Mouse (Mus musculus) heart, embryonic 10.5 days (tissue): Measurements from ENCODE around the gene Rpl9-ps6. TPM values are rescaled to one million over a fixed set of nuclear protein-coding genes. Genes with fewer than 3 reads are reported as not detected.
"Not testable (repeated sequence)": the region's sequence is repeated elsewhere in the genome, so short reads cannot be mapped to it uniquely, and the experiment has no call there.

ENCODE experiments used
- DNase-seq: peaks from one replicate; pipeline ENCODE4 v3.0.0-alpha.2; 2017; ENCODE audit warnings: low spot score
- H3K27ac ChIP-seq: fragments of 300-500 bp; sonication (generic); 2 replicates; pipeline ENCODE4 v1.5.1; 2016; ENCODE audit warnings: mild to moderate bottlenecking
- H3K27me3 ChIP-seq: fragments of 300-500 bp; sonication (generic); 2 replicates; pipeline ENCODE4 v1.6.1; 2016; ENCODE audit warnings: mild to moderate bottlenecking; ENCODE audit not compliant: poor library complexity, insufficient read depth, severe bottlenecking
- H3K36me3 ChIP-seq: fragments of 300-500 bp; sonication (generic); 2 replicates; pipeline ENCODE4 v1.6.1; 2016; ENCODE audit warnings: mild to moderate bottlenecking, moderate library complexity
- H3K4me1 ChIP-seq: fragments of 300-500 bp; sonication (generic); 2 replicates; pipeline ENCODE4 v1.6.1; 2016; ENCODE audit warnings: mild to moderate bottlenecking
- H3K4me3 ChIP-seq: fragments of 300-500 bp; sonication (generic); 2 replicates; pipeline ENCODE4 v1.5.1; 2016; ENCODE audit warnings: mild to moderate bottlenecking, moderate library complexity
- H3K9me3 ChIP-seq: fragments of 300-500 bp; sonication (generic); 2 replicates; pipeline ENCODE4 v1.6.1; 2016; ENCODE audit warnings: mild to moderate bottlenecking, moderate library complexity
- WGBS: fragments of 180-500 bp; shearing (Covaris S2); methylation state at CpG from one replicate; pipeline ENCODE4 v1.1.7; 2016; 5-methylcytosine and 5-hydroxymethylcytosine counted together
- polyA plus RNA-seq: library from polyadenylated mRNA; unstranded; fragments of >200 nt; fragmentation: Nextera tagmentation; extraction: Ambion mirVana; gene quantifications from 2 replicates; pipeline ENCODE4 v1.2.1, GENCODE M21; 2016

The Rpl9-ps6 gene
- polyA plus RNA-seq, 1 experiment from 2014 or later: 55.7 TPM

DNA sequence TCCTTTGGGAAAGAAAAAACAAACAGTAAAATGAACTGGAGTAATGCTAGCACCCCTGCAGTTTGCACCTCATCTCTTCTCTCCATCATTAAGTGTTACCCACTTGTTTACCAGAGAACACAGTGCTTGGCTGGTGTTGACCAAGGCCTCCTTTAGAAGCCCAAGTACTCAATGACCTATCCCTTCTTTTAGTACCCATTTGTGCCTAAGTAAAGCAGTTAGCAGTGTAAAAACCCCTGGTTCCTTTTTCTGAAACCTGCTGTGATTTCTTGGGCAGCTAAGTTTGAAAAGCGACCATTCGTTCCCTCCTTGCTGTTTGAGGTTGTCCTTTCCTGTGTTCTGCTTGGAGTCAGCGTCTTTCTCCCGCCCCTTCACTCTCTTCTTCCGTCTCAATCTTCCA lies 26.6 kb upstream of the Rpl9-ps6 start:
- H3K27me3 ChIP-seq: no peaks in the 10 kb centered on the region
- DNase-seq: no peak
- WGBS: 91% methylated on average over 5 of the region's 5 CpGs
- no peak overlapping the region for H3K4me3 ChIP-seq
- H3K4me1 ChIP-seq: 0 out of 2 replicates have a peak, but pooled peaks cover under 1% of the 10 kb centered on the region
- no peaks in the 10 kb centered on the region for H3K9me3 ChIP-seq
- H3K27ac ChIP-seq: no peak overlapping the region
- peaks cover 55% of the 10 kb centered on the region for H3K36me3 ChIP-seq

DNA sequence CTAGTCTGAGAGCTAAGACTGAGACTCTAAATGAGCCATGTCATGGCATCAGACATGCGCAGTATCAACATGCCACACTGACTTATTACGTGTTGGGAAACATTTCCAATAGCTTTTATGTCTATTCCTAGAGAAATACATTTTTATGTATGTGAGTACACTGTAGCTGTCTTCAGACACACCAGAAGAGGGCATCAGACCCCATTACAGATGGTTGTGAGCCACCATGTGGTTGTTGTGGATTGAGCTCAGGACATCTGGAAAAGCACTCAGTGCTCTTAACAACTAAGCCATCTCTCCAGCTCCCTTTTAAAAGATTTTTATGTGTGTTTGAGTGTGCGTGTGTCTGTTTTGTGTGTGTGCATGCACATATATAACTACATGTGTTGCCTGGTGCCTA lies 26.0 kb upstream of the Rpl9-ps6 start:
- 97% methylated on average over 3 of the region's 3 CpGs for WGBS
- peaks cover 7% of the 10 kb centered on the region for H3K4me1 ChIP-seq
- no peak overlapping the region for H3K27ac ChIP-seq
- H3K9me3 ChIP-seq: no peaks in the 10 kb centered on the region
- peaks cover 52% of the 10 kb centered on the region for H3K36me3 ChIP-seq
- no peak for DNase-seq
- no peaks in the 10 kb centered on the region for H3K27me3 ChIP-seq
- no peak overlapping the region for H3K4me3 ChIP-seq

DNA sequence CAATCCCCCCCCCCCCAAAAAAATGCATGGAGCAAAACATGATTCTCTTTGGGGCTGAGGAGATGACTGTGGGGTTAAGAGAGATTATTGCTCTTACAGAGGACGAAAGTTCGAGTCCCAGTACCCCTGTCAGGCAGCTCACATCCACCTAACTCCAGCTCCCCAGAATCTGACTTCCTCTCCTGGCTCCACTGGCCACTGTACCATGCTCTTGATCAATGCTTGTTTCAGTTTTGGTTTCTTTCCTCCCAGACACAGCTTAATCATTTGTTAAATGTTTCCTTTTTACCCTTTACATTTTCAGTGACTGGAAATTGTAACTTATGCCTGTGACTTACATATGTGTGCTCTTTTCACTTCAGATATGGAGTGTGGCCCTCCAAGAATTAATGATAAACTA lies 24.6 kb upstream of the Rpl9-ps6 start:
- Histone ChIP-seq H3K9me3 (no peaks in the 10 kb centered on the region), H3K4me1 (peaks cover 14% of the 10 kb centered on the region), H3K36me3 (peaks cover 42% of the 10 kb centered on the region), H3K27me3 (no peaks in the 10 kb centered on the region), H3K4me3 (no peak overlapping the region), H3K27ac (no peak overlapping the region)
- DNase-seq: no peak
- WGBS: 100% methylated on average over 2 of the region's 2 CpGs

DNA sequence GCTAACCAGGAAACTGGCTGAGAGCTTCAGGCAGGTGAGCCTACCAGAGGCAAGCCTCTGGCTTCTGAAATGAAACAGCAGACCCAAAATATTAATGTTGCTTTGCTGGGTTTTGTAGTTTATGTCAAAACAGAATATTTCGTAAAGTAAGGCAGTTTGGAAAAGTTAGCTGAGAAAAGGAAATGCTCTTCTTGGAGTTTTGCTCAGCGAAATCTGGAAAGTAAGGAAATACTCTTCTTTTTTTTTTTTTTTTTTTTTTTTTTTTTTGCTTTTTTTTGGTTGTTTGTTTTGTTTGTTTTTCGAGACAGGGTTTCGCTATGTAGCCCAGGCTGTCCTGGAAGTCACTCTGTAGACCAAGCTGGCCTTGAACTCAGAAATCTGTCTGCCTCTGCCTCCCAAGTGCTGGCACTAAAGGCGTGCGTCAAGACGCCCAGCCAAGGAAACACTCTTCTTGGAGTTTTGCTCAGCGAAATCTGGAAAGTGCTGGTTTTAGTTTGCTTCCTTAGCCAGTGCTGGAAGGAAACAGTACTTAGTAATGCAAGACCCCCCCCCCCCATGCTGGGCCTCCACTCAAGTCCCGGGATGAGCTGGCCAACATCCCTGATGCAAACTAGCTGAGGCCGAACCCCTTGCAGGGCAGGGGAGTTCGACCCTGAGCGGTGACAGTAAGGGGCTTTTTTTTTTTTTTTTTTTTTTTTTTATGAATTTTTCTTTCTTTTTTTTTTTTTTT lies 23.0 kb upstream of the Rpl9-ps6 start:
- H3K4me3 ChIP-seq: no peak overlapping the region
- 88% methylated on average over 12 of the region's 12 CpGs for WGBS
- peaks cover 26% of the 10 kb centered on the region for H3K36me3 ChIP-seq
- H3K4me1 ChIP-seq: peaks cover 19% of the 10 kb centered on the region
- DNase-seq: no peak
- H3K27me3 ChIP-seq: no peaks in the 10 kb centered on the region
- no peak overlapping the region for H3K27ac ChIP-seq
- no peaks in the 10 kb centered on the region for H3K9me3 ChIP-seq

DNA sequence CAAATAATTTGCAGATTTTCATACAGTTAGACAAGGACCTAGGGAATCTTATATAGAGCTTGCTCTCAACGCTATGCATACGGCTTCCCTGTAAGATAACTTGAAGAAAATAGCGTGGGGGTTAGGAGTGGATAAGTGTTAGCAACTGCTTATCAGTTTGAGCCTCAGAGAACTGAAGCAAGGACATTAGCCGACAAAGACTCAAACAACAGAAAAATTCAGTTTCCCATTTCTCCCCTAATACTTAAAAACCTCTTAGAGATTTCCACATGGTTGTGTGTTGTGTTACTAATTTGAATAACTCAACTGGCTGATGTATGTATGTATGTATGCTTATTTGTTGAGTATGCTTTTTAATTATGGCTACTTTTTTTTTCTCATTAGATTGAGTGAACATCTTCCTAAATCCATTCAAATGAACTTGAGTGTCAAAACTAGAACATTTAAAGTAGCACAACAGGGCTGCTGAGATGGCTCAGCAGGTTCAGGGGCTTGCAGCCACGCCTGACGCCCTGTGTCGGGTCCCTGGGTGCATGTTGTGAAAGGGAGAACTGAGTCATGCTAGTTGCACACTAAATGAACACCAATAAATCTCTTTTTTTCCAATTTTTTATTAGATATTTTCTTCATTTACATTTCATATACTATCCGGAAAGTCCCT lies 21.3 kb upstream of the Rpl9-ps6 start:
- no peak for DNase-seq
- Histone ChIP-seq H3K27ac (no peak overlapping the region), H3K4me1 (peaks cover 19% of the 10 kb centered on the region), H3K36me3 (peaks cover 10% of the 10 kb centered on the region), H3K9me3 (no peaks in the 10 kb centered on the region), H3K4me3 (peak overlapping the region; percentile 83), H3K27me3 (no peaks in the 10 kb centered on the region)
- WGBS: 54% methylated on average over 8 of the region's 8 CpGs

DNA sequence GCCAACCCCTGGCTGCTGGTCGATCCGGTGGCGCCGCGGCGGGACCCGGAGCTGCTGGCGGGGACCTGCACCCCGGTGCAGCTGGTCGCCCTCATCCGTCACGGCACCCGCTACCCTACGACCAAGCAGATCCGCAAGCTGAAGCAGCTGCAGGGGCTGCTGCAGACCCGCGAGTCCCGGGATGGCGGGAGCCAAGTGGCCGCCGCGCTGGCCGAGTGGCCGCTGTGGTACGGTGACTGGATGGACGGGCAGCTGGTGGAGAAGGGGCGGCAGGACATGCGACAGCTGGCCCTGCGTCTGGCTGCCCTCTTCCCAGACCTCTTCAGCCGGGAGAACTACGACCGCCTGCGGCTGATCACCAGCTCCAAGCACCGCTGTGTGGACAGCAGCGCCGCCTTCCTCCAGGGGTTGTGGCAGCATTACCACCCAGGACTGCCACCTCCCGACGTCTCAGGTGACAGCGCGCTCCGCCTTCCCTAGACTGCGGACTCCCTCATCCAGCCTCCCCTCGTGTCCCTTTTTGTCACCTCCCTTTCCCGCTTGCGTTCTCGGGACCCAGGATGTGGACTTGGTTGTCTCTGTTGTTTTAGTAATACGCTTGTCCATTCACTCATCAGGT lies 19.8 kb upstream of the Rpl9-ps6 start:
- H3K9me3 ChIP-seq, H3K27me3 ChIP-seq, H3K36me3 ChIP-seq: not testable (repeated sequence)
- peak overlapping the region; percentile 92 for H3K27ac ChIP-seq
- H3K4me3 ChIP-seq: peak overlapping the region; percentile 83
- peak; percentile 89 for DNase-seq
- under 1% methylated on average over 47 of the region's 47 CpGs for WGBS
- peaks cover 19% of the 10 kb centered on the region for H3K4me1 ChIP-seq

DNA sequence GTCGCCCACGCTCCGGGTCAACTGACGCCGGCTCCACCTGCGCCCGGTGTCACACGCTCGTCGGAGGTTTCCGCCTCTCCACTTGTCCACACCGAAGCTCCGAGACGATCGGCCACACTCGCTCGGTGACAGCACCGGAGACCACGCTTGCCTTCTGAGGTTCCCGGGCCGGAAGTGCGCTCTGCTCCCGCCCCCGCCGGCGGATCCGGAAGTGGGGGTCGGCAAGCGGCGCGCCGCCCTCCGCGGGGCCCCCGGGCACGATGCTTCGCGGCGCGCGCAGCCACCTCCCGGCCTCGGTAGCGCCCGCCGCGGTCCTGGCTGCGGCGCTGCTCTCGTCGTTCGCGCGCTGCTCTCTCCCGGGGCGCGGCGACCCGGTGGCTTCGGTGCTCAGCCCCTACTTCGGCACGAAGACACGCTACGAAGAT lies 19.3 kb upstream of the Rpl9-ps6 start, which contains the start of gene Minpp1:
Gene Minpp1, plus strand, starts transcription at position 89 of the 425 bp plus-strand sequence.
- Histone ChIP-seq H3K27ac (peak within 1 kb of the TSS; percentile 92), H3K36me3 (no peaks in the 10 kb centered on the region), H3K27me3 (no peaks in the 10 kb centered on the region), H3K4me1 (peaks cover 19% of the 10 kb centered on the region), H3K9me3 (no peaks in the 10 kb centered on the region), H3K4me3 (peak within 1 kb of the TSS; percentile 83)
- WGBS: under 1% methylated on average over 61 of the region's 64 CpGs
- DNase-seq: peak; percentile 93

DNA sequence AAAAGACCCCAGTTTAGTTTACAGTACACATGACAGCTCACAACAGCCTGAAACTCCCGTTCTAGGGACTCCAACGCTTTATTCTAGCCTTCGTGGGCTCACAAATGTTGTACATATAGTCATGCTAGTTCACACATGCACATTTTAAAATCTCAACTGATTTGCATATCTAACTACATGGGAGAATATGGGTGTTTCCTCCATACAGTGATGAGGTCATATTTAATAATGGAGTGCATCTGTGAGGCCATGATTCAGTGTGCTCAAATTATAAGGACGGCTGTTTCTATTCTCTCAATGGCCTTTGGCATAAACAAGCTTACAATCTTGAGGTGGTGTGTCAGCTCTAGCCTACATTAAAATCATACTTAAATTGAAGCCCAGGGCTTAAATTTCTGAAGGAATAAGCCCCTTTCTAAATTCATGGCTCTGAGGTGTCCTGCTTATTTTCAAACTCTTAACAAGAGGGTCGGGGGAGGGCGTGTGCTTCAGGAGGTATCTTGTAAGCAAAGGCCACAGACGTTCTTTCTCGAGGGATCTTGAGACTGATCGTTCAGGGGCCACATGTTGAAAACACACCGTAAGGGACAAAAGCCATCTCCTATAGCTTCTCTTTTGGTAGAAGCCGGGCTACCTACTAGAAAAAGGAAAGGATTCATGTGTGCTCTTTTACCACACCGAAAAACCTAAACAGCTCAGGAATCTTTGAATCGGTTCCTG lies 18.7 kb upstream of the Rpl9-ps6 start:
- no peak for DNase-seq
- Histone ChIP-seq H3K36me3 (no peaks in the 10 kb centered on the region), H3K27ac (peak overlapping the region; percentile 92), H3K4me1 (peaks cover 19% of the 10 kb centered on the region), H3K4me3 (peak overlapping the region; percentile 83), H3K27me3 (no peaks in the 10 kb centered on the region), H3K9me3 (no peaks in the 10 kb centered on the region)
- 19% methylated on average over 13 of the region's 13 CpGs for WGBS

DNA sequence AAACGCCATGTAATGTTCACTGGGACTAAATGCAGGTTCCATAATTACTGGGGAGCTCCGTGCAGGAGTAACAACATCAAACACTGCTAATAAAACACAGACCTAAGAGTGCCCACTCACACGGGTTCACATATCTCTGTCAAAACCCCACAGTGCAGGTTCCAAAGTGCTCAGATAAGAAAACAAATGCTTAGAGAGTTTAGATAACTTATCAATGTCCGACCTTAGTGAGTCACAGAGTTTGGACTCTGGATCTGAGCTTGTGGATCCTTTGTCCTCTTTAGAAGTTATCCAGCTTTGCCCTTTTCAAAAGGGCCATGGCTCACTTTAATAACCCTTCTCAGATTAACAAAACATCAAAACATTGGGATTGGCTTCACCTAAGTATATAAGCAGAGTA lies 15.1 kb upstream of the Rpl9-ps6 start:
- no peaks in the 10 kb centered on the region for H3K27me3 ChIP-seq
- no peaks in the 10 kb centered on the region for H3K9me3 ChIP-seq
- H3K4me3 ChIP-seq: no peak overlapping the region
- WGBS: 27% methylated on average over 4 of the region's 4 CpGs
- no peak for DNase-seq
- no peak overlapping the region for H3K27ac ChIP-seq
- no peaks in the 10 kb centered on the region for H3K36me3 ChIP-seq
- H3K4me1 ChIP-seq: peaks cover 4% of the 10 kb centered on the region; the same call in 1 of the 2 replicates

DNA sequence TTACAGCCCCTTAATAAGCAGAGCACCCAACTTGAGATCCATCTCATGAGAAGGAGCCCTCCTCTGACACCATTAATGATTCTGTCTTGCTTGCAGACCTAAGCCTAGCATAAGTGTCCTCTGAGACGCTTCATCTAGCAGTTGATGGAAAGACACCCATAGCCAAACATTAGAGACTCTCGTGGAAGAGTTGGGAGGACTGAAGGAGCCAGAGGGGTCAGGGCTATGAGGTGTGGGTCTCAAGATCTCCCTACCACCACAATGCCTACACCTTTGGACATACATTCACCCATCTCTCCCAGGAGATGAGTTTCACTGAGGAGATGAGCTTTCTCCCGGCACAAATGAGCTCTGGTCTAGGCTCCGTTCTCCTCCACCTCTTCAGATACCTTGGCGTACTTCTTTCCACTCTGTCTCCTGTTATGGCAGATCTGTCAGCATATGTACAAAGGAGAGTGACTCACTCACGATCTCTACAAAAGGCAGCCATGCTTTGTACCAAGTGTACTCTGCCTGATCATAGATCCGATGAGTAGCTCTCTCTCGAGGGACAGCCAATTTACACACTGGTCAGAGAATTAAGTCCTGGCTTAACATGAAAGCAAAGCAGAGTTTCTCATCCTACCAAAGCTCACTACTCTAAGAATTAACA lies 14.5 kb upstream of the Rpl9-ps6 start:
- Histone ChIP-seq H3K27ac (no peak overlapping the region), H3K9me3 (no peaks in the 10 kb centered on the region), H3K4me1 (peaks cover 4% of the 10 kb centered on the region; the same call in 1 of the 2 replicates), H3K4me3 (no peak overlapping the region), H3K27me3 (no peaks in the 10 kb centered on the region), H3K36me3 (no peaks in the 10 kb centered on the region)
- WGBS: 85% methylated on average over 8 of the region's 8 CpGs
- DNase-seq: no peak

DNA sequence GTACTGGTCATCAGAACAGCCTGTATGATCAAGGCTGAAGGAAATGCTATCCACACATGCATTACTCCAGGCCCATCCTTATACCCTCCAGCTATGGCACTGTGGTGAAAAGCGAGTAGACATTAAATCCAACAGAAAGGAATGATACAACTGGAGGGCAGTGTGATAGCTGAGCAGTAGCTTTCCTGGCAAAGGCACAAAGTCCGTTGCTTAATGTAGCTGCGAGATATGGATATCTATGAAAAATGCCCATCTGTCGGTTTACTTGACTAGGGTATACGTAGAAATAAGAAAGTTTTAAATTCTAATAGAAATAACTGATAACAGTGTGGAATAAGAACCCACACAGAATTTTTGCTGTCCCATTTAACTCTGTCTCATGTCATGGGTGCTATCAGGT lies 13.9 kb upstream of the Rpl9-ps6 start:
- no peaks in the 10 kb centered on the region for H3K9me3 ChIP-seq
- H3K4me1 ChIP-seq: peaks cover 4% of the 10 kb centered on the region; the same call in 1 of the 2 replicates
- WGBS: 82% methylated on average over 5 of the region's 5 CpGs
- no peaks in the 10 kb centered on the region for H3K27me3 ChIP-seq
- H3K4me3 ChIP-seq: no peak overlapping the region
- H3K36me3 ChIP-seq: no peaks in the 10 kb centered on the region
- DNase-seq: no peak
- no peak overlapping the region for H3K27ac ChIP-seq

DNA sequence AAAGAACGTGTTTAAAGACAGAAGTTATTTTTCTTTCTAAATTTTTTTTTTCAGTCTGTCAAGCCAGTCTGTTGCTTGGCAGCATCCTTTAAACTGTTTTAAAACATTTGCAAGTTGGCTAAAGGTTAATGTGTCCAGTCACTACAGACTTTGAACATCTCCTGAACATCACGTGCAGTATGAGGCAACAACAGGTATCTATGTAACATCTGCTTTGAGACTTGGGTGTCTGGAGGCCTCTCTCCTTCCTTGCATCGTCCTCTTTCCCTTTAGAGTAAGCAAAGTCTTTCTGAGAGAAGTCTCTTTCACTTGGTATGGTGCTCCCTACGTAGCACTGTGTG lies 10.3 kb upstream of the Rpl9-ps6 start:
- Histone ChIP-seq H3K4me3 (no peak overlapping the region), H3K27ac (no peak overlapping the region), H3K27me3 (no peaks in the 10 kb centered on the region), H3K36me3 (no peaks in the 10 kb centered on the region), H3K9me3 (no peaks in the 10 kb centered on the region), H3K4me1 (no peaks in the 10 kb centered on the region)
- WGBS: 73% methylated on average over 4 of the region's 4 CpGs
- DNase-seq: no peak
